ENCODE assay signal across 29 mouse cellular contexts in genomic region chr7:16329146-16329545, GRCm38 (mm10). TPM values are rescaled to one million over a fixed set of nuclear protein-coding genes. Genes with fewer than 3 reads are reported as not detected.
A peak's percentile ranks its signal among the peaks of the same experiment; 100 is the strongest.
DNase-seq lines count a peak whose midpoint lies in the region; ATAC-seq and TF ChIP-seq lines count a peak whose summit lies in the region.
"Had no signal": no experiment of that assay in that cellular context is flagged by ENCODE, and none has a peak within 500 bp of the region (broad histone marks: within the 10 kb centered on the region; RNA-seq: fewer than 3 reads in every experiment).

No protein-coding gene starts in this region.

- ATAC-seq in forebrain, embryonic 13.5 days = no peak
- ATAC-seq in forebrain, embryonic 11.5 days (replicated peaks; ENCODE audit: low FRiP score) = no peak
- ATAC-seq in limb, embryonic 13.5 days (ENCODE audit: low FRiP score, low read depth) = peak; percentile 33; the same call in 1 of the 2 replicates
- ATAC-seq in lung, postnatal 0 days = peak; percentile 34
- ATAC-seq in embryonic facial prominence, embryonic 14.5 days (ENCODE audit: low read depth) = 0 out of 2 replicates have a peak, but pooled peaks have one; percentile 13
- ATAC-seq: forebrain, embryonic 15.5 days; hindbrain, postnatal 0 days; inflammation-experienced regulatory T-cells, adult 6 months; Patski had no signal

- no peak overlapping the region for H3K4me2 ChIP-seq in forebrain, embryonic 13.5 days
- no peak overlapping the region for H3K4me2 ChIP-seq in forebrain, embryonic 11.5 days (ENCODE audit: low read depth, low read length, severe bottlenecking)
- H3K4me2 ChIP-seq in limb, embryonic 13.5 days (replicated peaks) = no peak overlapping the region
- H3K4me2 ChIP-seq in lung, postnatal 0 days (replicated peaks; ENCODE audit: low read depth, low read length) = no peak overlapping the region
- no peak overlapping the region for H3K4me2 ChIP-seq in embryonic facial prominence, embryonic 14.5 days (ENCODE audit: low read depth, low read length)
- H3K4me2 ChIP-seq: embryonic facial prominence, embryonic 13.5 days; forebrain, embryonic 15.5 days; heart, embryonic 13.5 days; hindbrain, embryonic 14.5 days had no signal

- DNase-seq in forebrain, embryonic 11.5 days (ENCODE audit: low spot score) = no peak
- DNase-seq in limb, embryonic 10.5 days (ENCODE audit: low spot score) = no peak
- DNase-seq in lung, postnatal 0 days (ENCODE audit: low spot score) = peak; percentile 12
- no peak for DNase-seq in lung, postnatal 25 days (ENCODE audit: low spot score)
- DNase-seq in embryonic facial prominence, embryonic 14.5 days (ENCODE audit: low spot score) = no peak
- no peak for DNase-seq in kidney, postnatal 14 days
- DNase-seq: adrenal gland, postnatal 10 days; adrenal gland, postnatal 36 days; B cell, adult 2 months; cerebellum, adult 18-20 months; cerebellum, adult 9-10 months; cerebellum, postnatal 14 days; gastrocnemius, postnatal 10 days; gastrocnemius, postnatal 36 days; heart, adult 18-20 months; heart, postnatal 14 days; heart, postnatal 4 days had no signal

- peaks cover 81% of the 10 kb centered on the region for H3K36me3 ChIP-seq in forebrain, embryonic 13.5 days (ENCODE audit: poor library complexity, severe bottlenecking)
- H3K36me3 ChIP-seq in forebrain, embryonic 11.5 days (ENCODE audit: control insufficient read depth, insufficient read depth, low read length) = peaks cover 12% of the 10 kb centered on the region; the same call in 1 of the 2 replicates
- H3K36me3 ChIP-seq in limb, embryonic 13.5 days = peaks cover 85% of the 10 kb centered on the region
- H3K36me3 ChIP-seq in limb, embryonic 10.5 days = peaks cover 98% of the 10 kb centered on the region
- no peaks in the 10 kb centered on the region for H3K36me3 ChIP-seq in lung, postnatal 0 days (ENCODE audit: insufficient read depth, low read length)
- H3K36me3 ChIP-seq in embryonic facial prominence, embryonic 14.5 days (ENCODE audit: control insufficient read depth, insufficient read depth, low read length) = peaks cover 76% of the 10 kb centered on the region

- no peaks in the 10 kb centered on the region for H3K4me1 ChIP-seq in forebrain, embryonic 13.5 days
- peaks cover 2% of the 10 kb centered on the region; the same call in 1 of the 2 replicates for H3K4me1 ChIP-seq in forebrain, embryonic 11.5 days (replicated peaks; ENCODE audit: control insufficient read depth, insufficient read depth, low read length)
- H3K4me1 ChIP-seq in limb, embryonic 13.5 days = 0 out of 2 replicates have a peak, but pooled peaks cover 2% of the 10 kb centered on the region
- H3K4me1 ChIP-seq in limb, embryonic 10.5 days = peaks cover 4% of the 10 kb centered on the region; the same call in 1 of the 2 replicates
- H3K4me1 ChIP-seq in lung, postnatal 0 days (ENCODE audit: insufficient read depth, low read depth, low read length) = peaks cover 7% of the 10 kb centered on the region
- H3K4me1 ChIP-seq in embryonic facial prominence, embryonic 14.5 days (ENCODE audit: control insufficient read depth, insufficient read depth, low read length) = no peaks in the 10 kb centered on the region
- H3K4me1 ChIP-seq: embryonic facial prominence, embryonic 13.5 days; forebrain, embryonic 15.5 days had no signal

- H3K4me3 ChIP-seq in forebrain, embryonic 13.5 days = no peak overlapping the region
- H3K4me3 ChIP-seq in forebrain, embryonic 11.5 days (ENCODE audit: low read depth, low read length) = no peak overlapping the region
- H3K4me3 ChIP-seq in limb, embryonic 13.5 days = no peak overlapping the region
- H3K4me3 ChIP-seq in limb, embryonic 10.5 days = no peak overlapping the region
- H3K4me3 ChIP-seq in lung, postnatal 0 days (ENCODE audit: low read depth, low read length) = no peak overlapping the region
- H3K4me3 ChIP-seq in embryonic facial prominence, embryonic 14.5 days (ENCODE audit: low read depth, low read length) = no peak overlapping the region
- H3K4me3 ChIP-seq: embryonic facial prominence, embryonic 13.5 days; forebrain, embryonic 10.5 days; forebrain, embryonic 15.5 days; heart, embryonic 13.5 days had no signal

- TF ChIP-seq EP300 in lung, postnatal 0 days (IDR thresholded peaks at IDR 0.05) = no peak

- H3K27ac ChIP-seq in forebrain, embryonic 13.5 days = no peak overlapping the region
- H3K27ac ChIP-seq in forebrain, embryonic 11.5 days (ENCODE audit: low read depth, low read length) = no peak overlapping the region
- H3K27ac ChIP-seq in limb, embryonic 13.5 days = peak overlapping the region; percentile 3; the same call in 1 of the 2 replicates
- no peak overlapping the region for H3K27ac ChIP-seq in limb, embryonic 10.5 days
- peak overlapping the region; percentile 20; the same call in 1 of the 2 replicates for H3K27ac ChIP-seq in lung, postnatal 0 days (ENCODE audit: low read length)
- H3K27ac ChIP-seq in embryonic facial prominence, embryonic 14.5 days (replicated peaks; ENCODE audit: low read depth, low read length) = no peak overlapping the region
- H3K27ac ChIP-seq: embryonic facial prominence, embryonic 13.5 days; forebrain, embryonic 10.5 days; forebrain, embryonic 15.5 days; heart, embryonic 13.5 days; hindbrain, embryonic 14.5 days; hindbrain, postnatal 0 days had no signal

- TF ChIP-seq CTCF in lung, postnatal 0 days (IDR thresholded peaks at IDR 0.05) = no peak

- WGBS in forebrain, embryonic 13.5 days = 91% methylated on average over 3 of the region's 3 CpGs
- 85% methylated on average over 3 of the region's 3 CpGs for WGBS in forebrain, embryonic 11.5 days
- whole genome bisulfite sequencing in limb, embryonic 13.5 days = 70% methylated on average over 3 of the region's 3 CpGs
- WGBS in limb, embryonic 10.5 days = 79% methylated on average over 3 of the region's 3 CpGs
- WGBS in lung, postnatal 0 days = 62% methylated on average over 3 of the region's 3 CpGs
- 67% methylated on average over 3 of the region's 3 CpGs for WGBS in embryonic facial prominence, embryonic 14.5 days

- 0 out of 2 replicates have a peak overlapping the region, but pooled peaks have one; percentile 8 for H3K9ac ChIP-seq in forebrain, embryonic 13.5 days
- H3K9ac ChIP-seq in forebrain, embryonic 11.5 days (ENCODE audit: low read length) = no peak overlapping the region
- H3K9ac ChIP-seq in limb, embryonic 13.5 days = no peak overlapping the region
- no peak overlapping the region for H3K9ac ChIP-seq in lung, postnatal 0 days (replicated peaks; ENCODE audit: low read depth)
- H3K9ac ChIP-seq in embryonic facial prominence, embryonic 14.5 days (ENCODE audit: low read depth, low read length) = no peak overlapping the region
- H3K9ac ChIP-seq: embryonic facial prominence, embryonic 13.5 days; forebrain, embryonic 15.5 days; heart, embryonic 13.5 days; hindbrain, embryonic 14.5 days had no signal

- H3K9me3 ChIP-seq in forebrain, embryonic 13.5 days (replicated peaks) = no peaks in the 10 kb centered on the region
- H3K9me3 ChIP-seq in forebrain, embryonic 11.5 days (ENCODE audit: control insufficient read depth, low read length) = no peaks in the 10 kb centered on the region
- no peaks in the 10 kb centered on the region for H3K9me3 ChIP-seq in limb, embryonic 13.5 days
- no peaks in the 10 kb centered on the region for H3K9me3 ChIP-seq in limb, embryonic 10.5 days (replicated peaks)
- no peaks in the 10 kb centered on the region for H3K9me3 ChIP-seq in lung, postnatal 0 days (ENCODE audit: low read length)
- H3K9me3 ChIP-seq in embryonic facial prominence, embryonic 14.5 days (ENCODE audit: control insufficient read depth, low read length) = no peaks in the 10 kb centered on the region
- H3K9me3 ChIP-seq: embryonic facial prominence, embryonic 13.5 days; forebrain, embryonic 10.5 days; forebrain, embryonic 15.5 days; G1E; heart, embryonic 13.5 days had no signal

- H3K27me3 ChIP-seq in forebrain, embryonic 13.5 days = no peaks in the 10 kb centered on the region
- H3K27me3 ChIP-seq in forebrain, embryonic 11.5 days (ENCODE audit: control insufficient read depth, insufficient read depth, low read length) = no peaks in the 10 kb centered on the region
- H3K27me3 ChIP-seq in limb, embryonic 13.5 days = no peaks in the 10 kb centered on the region
- H3K27me3 ChIP-seq in limb, embryonic 10.5 days (ENCODE audit: low read depth, poor library complexity, severe bottlenecking) = no peaks in the 10 kb centered on the region
- no peaks in the 10 kb centered on the region for H3K27me3 ChIP-seq in lung, postnatal 0 days (replicated peaks; ENCODE audit: insufficient read depth, low read length)
- no peaks in the 10 kb centered on the region for H3K27me3 ChIP-seq in embryonic facial prominence, embryonic 14.5 days (replicated peaks; ENCODE audit: control insufficient read depth, insufficient read depth, low read length)
- H3K27me3 ChIP-seq: CH12.LX; embryonic facial prominence, embryonic 13.5 days; forebrain, embryonic 15.5 days; heart, embryonic 13.5 days; Patski had no signal

RNA-seq across cellular contexts. Expression of gene Bbc3, which starts 21.0 kb away (rescaled TPM):
- polyA plus RNA-seq in forebrain, embryonic 13.5 days (2015; fragmentation: Nextera tagmentation; extraction: Ambion mirVana) = 10.0 and 12.2 TPM in 2 replicates
- polyA plus RNA-seq in forebrain, embryonic 11.5 days (2014; fragmentation: Nextera tagmentation; extraction: Ambion mirVana) = 8.0 and 11.5 TPM in 2 replicates
- polyA plus RNA-seq in limb, embryonic 13.5 days (2015; fragmentation: Nextera tagmentation; extraction: Ambion mirVana) = 5.0 and 5.1 TPM in 2 replicates
- polyA plus RNA-seq in limb, embryonic 10.5 days (2016; fragmentation: Nextera tagmentation; extraction: Ambion mirVana) = 14.5 and 19.1 TPM in 2 replicates
- polyA plus RNA-seq in lung, postnatal 0 days (2015; fragmentation: Nextera tagmentation; extraction: Ambion mirVana) = 30.0 and 31.1 TPM in 2 replicates
- 4.0 and 4.6 TPM in 2 replicates for polyA plus RNA-seq in embryonic facial prominence, embryonic 14.5 days (2014; fragmentation: Nextera tagmentation; extraction: Ambion mirVana)

RNA-seq across cellular contexts. Expression of gene Ccdc9, which starts 42.6 kb away (rescaled TPM):
- 25.2 and 32.2 TPM in 2 replicates for polyA plus RNA-seq in forebrain, embryonic 13.5 days (2015; fragmentation: Nextera tagmentation; extraction: Ambion mirVana)
- polyA plus RNA-seq in forebrain, embryonic 11.5 days (2014; fragmentation: Nextera tagmentation; extraction: Ambion mirVana) = 22.3 and 32.2 TPM in 2 replicates
- polyA plus RNA-seq in limb, embryonic 13.5 days (2015; fragmentation: Nextera tagmentation; extraction: Ambion mirVana) = 26.1 and 29.2 TPM in 2 replicates
- polyA plus RNA-seq in limb, embryonic 10.5 days (2016; fragmentation: Nextera tagmentation; extraction: Ambion mirVana) = 36.3 and 36.8 TPM in 2 replicates
- polyA plus RNA-seq in lung, postnatal 0 days (2015; fragmentation: Nextera tagmentation; extraction: Ambion mirVana) = 15.9 and 18.3 TPM in 2 replicates
- polyA plus RNA-seq in embryonic facial prominence, embryonic 14.5 days (2014; fragmentation: Nextera tagmentation; extraction: Ambion mirVana) = 10.9 and 13.7 TPM in 2 replicates

RNA-seq across cellular contexts. Expression of gene Inafm1, which starts 55.7 kb away (rescaled TPM):
- polyA plus RNA-seq in forebrain, embryonic 13.5 days (2015; fragmentation: Nextera tagmentation; extraction: Ambion mirVana) = 14.0 and 15.5 TPM in 2 replicates
- 10.9 and 11.6 TPM in 2 replicates for polyA plus RNA-seq in forebrain, embryonic 11.5 days (2014; fragmentation: Nextera tagmentation; extraction: Ambion mirVana)
- polyA plus RNA-seq in limb, embryonic 13.5 days (2015; fragmentation: Nextera tagmentation; extraction: Ambion mirVana) = 19.0 and 19.9 TPM in 2 replicates
- 5.4 and 7.4 TPM in 2 replicates for polyA plus RNA-seq in limb, embryonic 10.5 days (2016; fragmentation: Nextera tagmentation; extraction: Ambion mirVana)
- polyA plus RNA-seq in lung, postnatal 0 days (2015; fragmentation: Nextera tagmentation; extraction: Ambion mirVana) = 18.9 and 20.1 TPM in 2 replicates
- 21.1 and 23.4 TPM in 2 replicates for polyA plus RNA-seq in embryonic facial prominence, embryonic 14.5 days (2014; fragmentation: Nextera tagmentation; extraction: Ambion mirVana)

RNA-seq across cellular contexts. Expression of gene Sae1, which starts 58.5 kb away (rescaled TPM):
- 355 and 370 TPM in 2 replicates for polyA plus RNA-seq in forebrain, embryonic 13.5 days (2015; fragmentation: Nextera tagmentation; extraction: Ambion mirVana)
- 427 and 437 TPM in 2 replicates for polyA plus RNA-seq in forebrain, embryonic 11.5 days (2014; fragmentation: Nextera tagmentation; extraction: Ambion mirVana)
- 359 and 362 TPM in 2 replicates for polyA plus RNA-seq in limb, embryonic 13.5 days (2015; fragmentation: Nextera tagmentation; extraction: Ambion mirVana)
- 483 and 484 TPM in 2 replicates for polyA plus RNA-seq in limb, embryonic 10.5 days (2016; fragmentation: Nextera tagmentation; extraction: Ambion mirVana)
- 84.8 and 92.3 TPM in 2 replicates for polyA plus RNA-seq in lung, postnatal 0 days (2015; fragmentation: Nextera tagmentation; extraction: Ambion mirVana)
- 232 and 287 TPM in 2 replicates for polyA plus RNA-seq in embryonic facial prominence, embryonic 14.5 days (2014; fragmentation: Nextera tagmentation; extraction: Ambion mirVana)

Comparison
In these comparisons a context has a peak if more than half of its experiments do, and no peak if none do; other contexts are left out.
1. H3K27ac ChIP-seq: peak in limb, embryonic 13.5 days (single experiment) and lung, postnatal 0 days (single experiment); none in forebrain, embryonic 13.5 days (single experiment), forebrain, embryonic 11.5 days (single experiment), limb, embryonic 10.5 days (single experiment) and embryonic facial prominence, embryonic 14.5 days (single experiment).
2. ATAC-seq: peak in limb, embryonic 13.5 days (single experiment), lung, postnatal 0 days (single experiment) and embryonic facial prominence, embryonic 14.5 days (single experiment); none in forebrain, embryonic 13.5 days (single experiment) and forebrain, embryonic 11.5 days (single experiment).